Mouse (Mus musculus) liver, embryonic 14.5 days (tissue): Measurements from ENCODE around the gene Ccdc92b.

Experiments
- CTCF ChIP-seq: IDR thresholded peaks from 2 replicates; pipeline ENCODE4 v1.5.1; 2016; ENCODE audit warnings: antibody characterized with exemption, low read depth, control low read depth
- EP300 ChIP-seq: IDR thresholded peaks from 2 replicates; pipeline ENCODE4 v1.6.1; 2016; ENCODE audit warnings: antibody characterized with exemption, low read depth

- no peak for TF ChIP-seq CTCF
- no peak for TF ChIP-seq EP300
Observed at GRCm38 (mm10) chr11:74660336-74660735, 40.9 kb downstream of the Ccdc92b start.
